Mouse (Mus musculus) erythroblast, embryonic 14.5 days (primary cell): ENCODE data around the gene Fbxo44. TPM values are rescaled to one million over a fixed set of nuclear protein-coding genes. Genes with fewer than 3 reads are reported as not detected.
A peak's percentile ranks its signal among the peaks of the same experiment; 100 is the strongest.

Source experiments
- H3K27me3 ChIP-seq: 2 replicates; pipeline ENCODE4 v1.6.1; 2012; ENCODE audit warnings: inconsistent platforms; ENCODE audit not compliant: control insufficient read depth
- H3K36me3 ChIP-seq: 2 replicates; pipeline ENCODE4 v1.6.1; 2012; ENCODE audit warnings: mild to moderate bottlenecking, inconsistent platforms; ENCODE audit not compliant: control insufficient read depth
- H3K4me1 ChIP-seq: 2 replicates; pipeline ENCODE4 v1.6.1; 2012; ENCODE audit warnings: inconsistent platforms; ENCODE audit not compliant: control insufficient read depth
- H3K4me3 ChIP-seq: replicated peaks from 2 replicates; pipeline ENCODE3; 2012; ENCODE audit warnings: moderate library complexity, mild to moderate bottlenecking, inconsistent platforms
- H3K9me3 ChIP-seq: 2 replicates; pipeline ENCODE4 v1.6.1; 2012; ENCODE audit warnings: low read length, inconsistent platforms, mixed read lengths; ENCODE audit not compliant: control insufficient read depth
- GATA1 ChIP-seq: IDR thresholded peaks from 2 replicates; pipeline ENCODE4 v1.6.1; 2012; ENCODE audit warnings: low read length, inconsistent platforms, mixed read lengths
- TAL1 ChIP-seq: IDR thresholded peaks from 3 replicates; pipeline ENCODE4 v1.6.1; 2012; ENCODE audit warnings: low read length, inconsistent platforms, mixed read lengths
- polyA plus RNA-seq: library from polyadenylated mRNA; stranded (reverse); fragments of >175 nt; gene quantifications from 2 replicates; pipeline ENCODE4 v1.2.3, GENCODE M21; 2012

The Fbxo44 gene
- polyA plus RNA-seq, 1 experiment = 0.09 TPM

DNA sequence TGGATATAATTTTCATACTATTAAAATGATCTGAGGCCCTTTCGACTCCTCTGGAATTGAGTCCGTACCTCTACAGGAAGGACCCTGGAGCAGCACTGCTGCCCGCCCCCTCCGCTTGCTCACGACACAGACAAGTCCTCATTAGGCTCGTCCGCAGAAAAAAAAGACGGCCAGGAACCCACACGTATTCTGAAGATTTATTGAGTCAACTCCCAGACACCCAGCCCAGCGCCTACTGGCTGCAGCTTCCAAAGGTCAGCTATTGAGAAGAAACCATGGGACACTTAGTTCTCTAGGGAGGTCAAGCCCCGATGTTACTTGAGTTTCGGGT, 20.6 kb downstream of the Fbxo44 start:
- Histone ChIP-seq H3K4me3 (peak overlapping the region; percentile 73), H3K9me3 (no peaks in the 10 kb centered on the region), H3K27me3 (peaks cover 32% of the 10 kb centered on the region), H3K4me1 (peaks cover 24% of the 10 kb centered on the region), H3K36me3 (peaks cover 15% of the 10 kb centered on the region)
- TF ChIP-seq TAL1 (no peak), GATA1 (no peak)

DNA sequence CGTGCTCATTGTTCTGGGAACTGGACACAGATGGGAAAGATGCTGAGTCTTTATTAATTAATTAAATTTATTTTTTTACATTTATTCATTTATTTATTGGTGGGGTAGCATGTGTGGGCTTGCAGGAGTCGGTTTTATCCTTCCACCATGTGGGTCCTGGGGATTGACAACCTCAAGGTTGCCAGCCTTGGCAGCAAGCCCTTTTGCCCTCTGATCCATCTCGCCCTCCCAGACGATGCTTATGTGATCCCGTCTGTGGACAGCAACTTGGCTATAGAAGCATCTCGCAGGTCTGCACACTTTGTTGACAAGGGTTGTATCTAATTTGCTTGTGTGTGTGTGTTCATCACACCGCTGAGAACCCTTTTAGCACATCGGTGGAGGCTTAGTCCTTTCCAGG, 22.8 kb downstream of the Fbxo44 start:
- Histone ChIP-seq H3K4me1 (peaks cover 19% of the 10 kb centered on the region), H3K36me3 (no peaks in the 10 kb centered on the region), H3K27me3 (peaks cover 40% of the 10 kb centered on the region), H3K9me3 (no peaks in the 10 kb centered on the region), H3K4me3 (no peak overlapping the region)
- TF ChIP-seq GATA1 (no peak), TAL1 (no peak)

- peaks cover 65% of the 10 kb centered on the region for H3K27me3 ChIP-seq
- H3K4me1 ChIP-seq = peaks cover 13% of the 10 kb centered on the region
- H3K36me3 ChIP-seq = no peaks in the 10 kb centered on the region
- H3K9me3 ChIP-seq = no peaks in the 10 kb centered on the region
- H3K4me3 ChIP-seq = no peak overlapping the region
- TF ChIP-seq GATA1 (no peak), TAL1 (no peak)
Observed at GRCm38 (mm10) chr4:148134988-148135387, 25.3 kb downstream of the Fbxo44 start.

DNA sequence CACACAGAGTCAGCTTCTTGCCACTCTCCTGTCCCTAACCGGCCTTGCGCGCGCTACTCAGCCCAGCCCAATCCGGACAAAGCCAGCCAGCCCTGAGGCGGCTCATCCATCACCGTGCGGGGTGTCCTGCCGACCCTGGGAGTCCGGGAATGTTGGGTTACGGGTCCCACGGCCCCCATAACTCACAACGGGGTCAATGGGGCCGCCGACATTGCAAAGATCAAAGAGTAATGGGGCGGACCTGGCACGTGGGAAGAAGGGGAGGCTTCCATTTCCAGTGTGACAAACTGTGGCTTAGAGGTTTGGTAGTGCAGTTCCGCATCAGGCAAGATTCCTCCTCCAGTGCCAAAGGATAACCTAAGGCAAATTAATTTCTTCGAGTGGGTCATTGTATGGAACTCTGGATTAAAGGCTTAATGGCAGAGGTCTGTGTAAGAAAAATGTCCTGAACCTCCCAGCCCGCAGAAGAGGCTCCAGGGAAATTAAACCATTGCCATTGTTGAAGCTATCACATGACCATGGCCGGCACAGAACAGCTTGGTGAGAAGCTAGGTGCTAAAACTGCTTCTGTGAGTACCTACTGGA, 28.7 kb downstream of the Fbxo44 start:
- TF ChIP-seq GATA1 (no peak), TAL1 (no peak)
- Histone ChIP-seq H3K9me3 (no peaks in the 10 kb centered on the region), H3K27me3 (peaks cover 65% of the 10 kb centered on the region), H3K4me1 (peaks cover 3% of the 10 kb centered on the region), H3K36me3 (no peaks in the 10 kb centered on the region), H3K4me3 (no peak overlapping the region)

DNA sequence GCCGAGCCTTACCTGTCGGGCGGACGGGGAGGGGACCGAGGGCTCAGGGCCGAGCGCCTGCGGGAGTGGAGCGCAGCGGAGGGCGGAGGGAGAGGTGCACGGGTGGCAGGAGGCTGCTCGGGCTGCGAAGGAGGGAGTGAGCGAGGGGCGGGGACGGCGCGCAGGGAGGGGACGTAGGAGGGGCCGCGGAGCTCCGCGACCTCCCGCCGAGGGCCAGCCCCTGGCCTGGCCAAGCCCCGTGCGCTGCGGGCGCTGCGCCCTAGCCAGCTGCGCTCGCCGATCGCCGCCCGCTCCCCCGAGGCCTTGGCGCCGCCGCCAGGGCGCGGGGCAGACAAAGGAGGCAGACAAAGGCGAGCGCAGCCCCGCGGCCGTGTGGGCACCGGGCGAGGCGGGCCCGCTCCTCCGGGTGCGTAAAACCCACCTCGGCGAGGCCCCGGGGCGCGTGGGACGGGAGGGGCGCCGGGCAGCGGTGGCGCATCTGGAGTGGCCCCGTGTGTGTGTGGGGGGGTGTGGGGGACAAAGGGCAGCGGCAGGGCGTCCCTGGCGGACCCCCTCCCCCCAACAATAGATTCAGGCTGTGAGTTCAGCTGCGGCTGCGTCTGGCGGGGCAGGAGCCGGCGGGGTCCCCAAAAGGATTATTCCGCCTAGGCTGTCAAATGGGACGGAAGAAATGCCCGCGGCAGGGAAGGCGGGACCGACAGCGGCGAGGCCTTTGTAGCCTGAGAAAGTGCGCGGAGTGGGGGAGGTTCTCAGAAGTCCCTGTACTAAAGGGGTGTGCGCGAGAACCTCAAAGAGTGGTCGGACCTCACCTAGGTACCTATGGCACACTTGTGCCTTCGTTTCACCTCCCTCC, 29.5 kb downstream of the Fbxo44 start, which contains the start of gene Draxin:
Gene Draxin (minus strand): TSS at position 138 of the 853 bp plus-strand sequence.
- H3K9me3 ChIP-seq = no peaks in the 10 kb centered on the region
- no peaks in the 10 kb centered on the region for H3K36me3 ChIP-seq
- TF ChIP-seq TAL1 = no peak
- no peak for TF ChIP-seq GATA1
- peaks cover 3% of the 10 kb centered on the region for H3K4me1 ChIP-seq
- no peak within 1 kb of the TSS for H3K4me3 ChIP-seq
- H3K27me3 ChIP-seq = peaks cover 65% of the 10 kb centered on the region

DNA sequence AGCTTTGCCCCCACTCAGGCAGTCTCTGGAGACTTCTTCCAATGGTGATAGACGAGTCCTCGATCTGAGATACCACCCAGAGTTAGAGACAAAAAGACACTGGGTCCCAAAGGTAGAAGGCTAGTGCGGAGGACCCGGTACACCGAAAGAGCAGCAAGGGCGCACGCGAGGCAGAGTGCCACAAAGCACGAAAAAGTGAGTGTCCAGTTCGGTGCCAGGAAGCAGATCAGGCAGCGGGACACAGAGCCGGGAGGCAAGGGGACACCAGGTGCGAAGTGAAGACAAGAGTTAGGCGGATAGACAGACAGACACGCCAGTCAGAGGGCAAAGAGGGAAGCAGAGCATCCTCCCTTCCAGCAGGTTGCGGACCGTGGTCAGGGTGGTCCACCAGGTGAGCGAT, 30.1 kb downstream of the Fbxo44 start, which contains the start of gene Mad2l2:
Gene Mad2l2 (plus strand): TSS at position 252 of the 400 bp plus-strand sequence.
- Histone ChIP-seq H3K36me3 (no peaks in the 10 kb centered on the region), H3K9me3 (no peaks in the 10 kb centered on the region), H3K4me1 (peaks cover 3% of the 10 kb centered on the region), H3K4me3 (no peak within 1 kb of the TSS), H3K27me3 (peaks cover 63% of the 10 kb centered on the region)
- TF ChIP-seq TAL1 = no peak
- no peak for TF ChIP-seq GATA1

- Histone ChIP-seq H3K27me3 (peaks cover 55% of the 10 kb centered on the region), H3K4me1 (peaks cover 3% of the 10 kb centered on the region), H3K36me3 (no peaks in the 10 kb centered on the region), H3K4me3 (no peak overlapping the region), H3K9me3 (no peaks in the 10 kb centered on the region)
- no peak for TF ChIP-seq TAL1
- no peak for TF ChIP-seq GATA1
Observed at GRCm38 (mm10) chr4:148128672-148129071, 31.6 kb downstream of the Fbxo44 start.

- H3K9me3 ChIP-seq = no peaks in the 10 kb centered on the region
- no peak overlapping the region for H3K4me3 ChIP-seq
- no peaks in the 10 kb centered on the region for H3K36me3 ChIP-seq
- TF ChIP-seq GATA1 (no peak), TAL1 (no peak)
- peaks cover 54% of the 10 kb centered on the region for H3K27me3 ChIP-seq
- peaks cover 3% of the 10 kb centered on the region for H3K4me1 ChIP-seq
Observed at GRCm38 (mm10) chr4:148128241-148128640, 32.0 kb downstream of the Fbxo44 start.

GRCm38 (mm10) chr4:148122694-148123066, 37.6 kb downstream of the Fbxo44 start:
- H3K9me3 ChIP-seq = no peaks in the 10 kb centered on the region
- H3K27me3 ChIP-seq = peaks cover 6% of the 10 kb centered on the region
- TF ChIP-seq TAL1 (no peak), GATA1 (no peak)
- H3K4me1 ChIP-seq = no peaks in the 10 kb centered on the region
- no peaks in the 10 kb centered on the region for H3K36me3 ChIP-seq
- H3K4me3 ChIP-seq = no peak overlapping the region
